Mouse (Mus musculus) lung, embryonic 16.5 days (tissue): Measurements from ENCODE around the gene Gpc2. TPM values are rescaled to one million over a fixed set of nuclear protein-coding genes. Genes with fewer than 3 reads are reported as not detected.

Experiments
- ATAC-seq: fragments of 200-750 bp; cut with Nextera tagmentation; 2 replicates; pipeline ENCODE4 v1.8.0; 2017; ENCODE audit warnings: low read depth, mild to moderate bottlenecking, moderate library complexity
- H3K27ac ChIP-seq: fragments of 300-500 bp; sonication (generic); 2 replicates; pipeline ENCODE4 v1.5.1; 2014; ENCODE audit warnings: mild to moderate bottlenecking, control low read depth, low read length
- H3K27me3 ChIP-seq: fragments of 300-500 bp; sonication (generic); 2 replicates; pipeline ENCODE4 v1.6.1; 2014; ENCODE audit warnings: low read depth, low read length, mixed read lengths; ENCODE audit not compliant: control insufficient read depth, insufficient read depth
- H3K36me3 ChIP-seq: fragments of 300-500 bp; sonication (generic); 2 replicates; pipeline ENCODE4 v1.6.1; 2014; ENCODE audit warnings: low read length; ENCODE audit not compliant: control insufficient read depth, insufficient read depth
- H3K4me1 ChIP-seq: fragments of 300-500 bp; sonication (generic); replicated peaks from 2 replicates; pipeline ENCODE4 v1.6.1; 2014; ENCODE audit warnings: low read length, mixed read lengths; ENCODE audit not compliant: control insufficient read depth, insufficient read depth
- H3K4me2 ChIP-seq: fragments of 300-500 bp; sonication (generic); 2 replicates; pipeline ENCODE4 v1.6.1; 2014; ENCODE audit warnings: low read depth, low read length, control low read depth
- H3K4me3 ChIP-seq: fragments of 300-500 bp; sonication (generic); 2 replicates; pipeline ENCODE4 v1.5.1; 2014; ENCODE audit warnings: mild to moderate bottlenecking, low read length, control low read depth
- H3K9ac ChIP-seq: fragments of 300-500 bp; sonication (generic); 2 replicates; pipeline ENCODE4 v1.6.1; 2014; ENCODE audit warnings: low read length, control low read depth
- H3K9me3 ChIP-seq: fragments of 300-500 bp; sonication (generic); 2 replicates; pipeline ENCODE4 v1.6.1; 2016; ENCODE audit warnings: low read length; ENCODE audit not compliant: control insufficient read depth
- WGBS: fragments of 180-500 bp; shearing (Covaris S2); extraction: QIAGEN DNeasy Blood & Tissue Kit; methylation state at CpG from one replicate; pipeline ENCODE4 v1.1.7; 2014; 5-methylcytosine and 5-hydroxymethylcytosine counted together
- polyA plus RNA-seq: library from polyadenylated mRNA; unstranded; fragments of >200 nt; fragmentation: Nextera tagmentation; extraction: Ambion mirVana; gene quantifications from 2 replicates; pipeline ENCODE4 v1.2.1, GENCODE M21; 2015

Gpc2 gene
- polyA plus RNA-seq, 1 experiment from 2014 or later: 16.7 TPM

GRCm38 (mm10) chr5:138264207-138264578, 15.6 kb downstream of the Gpc2 start:
- H3K4me2 ChIP-seq: peak overlapping the region; percentile 99
- H3K4me3 ChIP-seq: peak overlapping the region; percentile 94
- H3K27me3 ChIP-seq: no peaks in the 10 kb centered on the region
- ATAC-seq: peak; percentile 7; the same call in 1 of the 2 replicates
- no peaks in the 10 kb centered on the region for H3K9me3 ChIP-seq
- H3K36me3 ChIP-seq: peaks cover 23% of the 10 kb centered on the region
- 13% methylated on average over 6 of the region's 6 CpGs for WGBS
- peak overlapping the region; percentile 55; the same call in 1 of the 2 replicates for H3K27ac ChIP-seq
- peak overlapping the region; percentile 93 for H3K9ac ChIP-seq
- H3K4me1 ChIP-seq: peaks cover 18% of the 10 kb centered on the region

DNA sequence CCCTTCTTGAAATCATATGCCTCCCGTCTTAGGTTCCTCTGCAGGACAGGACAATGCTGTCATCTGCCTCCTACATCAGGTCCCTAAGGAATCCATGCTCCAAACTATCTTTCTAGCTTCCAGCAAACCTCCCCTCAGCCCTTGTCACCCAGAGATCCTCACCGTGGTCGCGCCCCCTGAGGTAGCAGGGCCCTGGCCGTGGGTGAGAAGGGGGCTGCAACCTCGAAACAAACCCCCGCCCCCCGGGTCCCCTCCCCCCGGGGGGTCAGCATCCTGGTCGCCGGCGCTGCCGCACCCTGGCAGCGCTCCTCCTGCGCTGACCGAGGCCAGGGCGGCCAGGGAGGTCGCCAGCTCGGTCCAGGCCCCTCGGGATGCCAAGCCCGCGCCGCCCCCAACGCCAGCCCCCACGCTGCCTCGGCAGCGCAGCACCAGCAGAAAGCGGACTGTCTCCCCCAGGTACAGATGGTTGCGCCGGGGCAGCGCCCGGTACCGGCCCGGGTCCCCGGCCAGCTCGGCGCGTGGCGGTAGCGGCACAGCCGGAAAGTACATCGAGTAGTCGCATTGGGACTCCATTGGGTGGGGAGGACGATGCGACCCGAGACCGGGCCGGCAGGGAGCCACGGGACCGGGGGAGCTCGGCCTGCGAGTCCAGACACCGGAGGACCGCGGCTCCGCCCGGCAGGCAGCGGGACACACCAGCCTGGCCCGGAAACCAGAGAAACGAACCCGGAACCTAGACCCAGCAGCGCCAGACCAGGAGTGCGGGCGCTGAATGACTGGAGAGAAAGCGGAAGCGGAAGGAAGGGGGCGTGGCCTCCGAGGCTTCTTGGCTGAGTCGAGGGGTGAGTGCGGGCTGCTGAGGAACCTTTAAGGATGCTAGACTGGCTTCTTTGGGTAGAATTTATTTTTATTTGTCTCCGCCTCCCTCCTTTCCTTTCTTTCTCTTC, 16.3 kb downstream of the Gpc2 start, which contains the start of gene BC037034:
Gene BC037034 (minus strand): TSS at position 774 of the 947 bp plus-strand sequence.
- WGBS: 1% methylated on average over 64 of the region's 71 CpGs
- peak within 1 kb of the TSS; percentile 93 for H3K9ac ChIP-seq
- H3K9me3 ChIP-seq: no peaks in the 10 kb centered on the region
- H3K36me3 ChIP-seq: peaks cover 23% of the 10 kb centered on the region
- peak; percentile 92 for ATAC-seq
- H3K4me3 ChIP-seq: peak within 1 kb of the TSS; percentile 94
- peak within 1 kb of the TSS; percentile 99 for H3K4me2 ChIP-seq
- H3K27ac ChIP-seq: peak within 1 kb of the TSS; percentile 63; the same call in 1 of the 2 replicates
- H3K4me1 ChIP-seq: peaks cover 18% of the 10 kb centered on the region
- no peaks in the 10 kb centered on the region for H3K27me3 ChIP-seq

DNA sequence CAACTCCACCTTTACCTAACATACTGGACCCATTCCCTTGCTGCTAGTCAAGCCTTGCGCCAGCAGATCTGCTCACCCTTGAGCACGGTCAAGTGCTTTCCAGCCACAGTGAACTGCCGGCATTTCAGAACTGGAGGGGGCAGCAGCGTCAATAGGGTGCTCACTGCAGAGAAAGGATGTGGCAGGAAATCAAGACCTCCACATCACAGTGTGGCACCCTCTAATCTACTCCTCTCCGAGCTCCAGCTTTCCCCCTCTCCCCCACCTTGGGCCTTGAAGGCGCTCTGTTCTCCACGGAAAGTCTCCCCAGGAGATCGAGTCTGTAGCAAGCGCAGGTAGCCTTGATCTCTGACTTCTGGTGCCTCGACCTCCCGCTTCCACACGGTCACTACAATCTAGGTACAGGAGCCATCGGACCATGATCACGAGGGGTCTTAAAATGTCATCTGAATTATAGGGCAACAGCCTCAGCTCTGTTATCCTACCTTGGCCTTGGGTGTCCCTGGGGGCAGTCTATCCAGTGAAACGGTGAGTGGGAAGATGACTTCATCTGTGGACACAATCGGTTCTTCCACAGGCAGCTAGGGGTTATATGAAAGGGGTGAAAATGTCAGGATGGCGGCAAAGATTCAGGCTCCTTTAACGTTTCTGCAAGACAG, 17.1 kb downstream of the Gpc2 start:
- Histone ChIP-seq H3K27ac (no peak overlapping the region), H3K4me2 (peak overlapping the region; percentile 99), H3K4me1 (peaks cover 18% of the 10 kb centered on the region), H3K36me3 (peaks cover 23% of the 10 kb centered on the region), H3K4me3 (peak overlapping the region; percentile 94), H3K27me3 (no peaks in the 10 kb centered on the region), H3K9me3 (no peaks in the 10 kb centered on the region), H3K9ac (peak overlapping the region; percentile 93)
- WGBS: 57% methylated on average over 18 of the region's 18 CpGs
- ATAC-seq: no peak

- Histone ChIP-seq H3K27me3 (no peaks in the 10 kb centered on the region), H3K36me3 (peaks cover 23% of the 10 kb centered on the region), H3K4me1 (peaks cover 18% of the 10 kb centered on the region), H3K9ac (peak overlapping the region; percentile 93; the same call in 1 of the 2 replicates), H3K4me2 (no peak overlapping the region), H3K4me3 (no peak overlapping the region), H3K9me3 (no peaks in the 10 kb centered on the region), H3K27ac (no peak overlapping the region)
- ATAC-seq: no peak
- 63% methylated on average over 4 of the region's 4 CpGs for WGBS
Observed at GRCm38 (mm10) chr5:138262001-138262400, 17.8 kb downstream of the Gpc2 start.

DNA sequence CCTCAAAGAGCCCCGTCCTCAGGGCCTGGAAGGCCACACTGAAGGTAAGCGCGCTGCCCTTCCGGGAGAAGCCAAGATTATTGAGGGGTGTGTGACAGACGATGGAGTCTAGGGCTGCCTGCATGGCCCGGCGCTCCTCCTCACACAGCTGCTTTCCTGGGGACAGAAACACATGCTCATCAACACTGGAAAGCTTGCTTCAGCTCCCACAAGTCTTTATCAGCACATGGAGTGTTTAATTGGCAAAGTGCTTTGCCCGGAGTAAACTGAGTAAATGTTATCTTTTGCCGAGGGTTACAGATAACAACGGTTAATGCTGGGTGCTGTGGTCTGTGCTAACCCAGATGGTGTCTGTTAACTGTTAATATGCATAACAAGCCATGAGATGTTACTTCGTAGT, 19.0 kb downstream of the Gpc2 start:
- Histone ChIP-seq H3K4me3 (no peak overlapping the region), H3K36me3 (peaks cover 22% of the 10 kb centered on the region), H3K9me3 (no peaks in the 10 kb centered on the region), H3K27me3 (no peaks in the 10 kb centered on the region), H3K4me1 (peaks cover 24% of the 10 kb centered on the region), H3K27ac (no peak overlapping the region), H3K9ac (no peak overlapping the region), H3K4me2 (no peak overlapping the region)
- ATAC-seq: no peak
- WGBS: 66% methylated on average over 11 of the region's 11 CpGs

DNA sequence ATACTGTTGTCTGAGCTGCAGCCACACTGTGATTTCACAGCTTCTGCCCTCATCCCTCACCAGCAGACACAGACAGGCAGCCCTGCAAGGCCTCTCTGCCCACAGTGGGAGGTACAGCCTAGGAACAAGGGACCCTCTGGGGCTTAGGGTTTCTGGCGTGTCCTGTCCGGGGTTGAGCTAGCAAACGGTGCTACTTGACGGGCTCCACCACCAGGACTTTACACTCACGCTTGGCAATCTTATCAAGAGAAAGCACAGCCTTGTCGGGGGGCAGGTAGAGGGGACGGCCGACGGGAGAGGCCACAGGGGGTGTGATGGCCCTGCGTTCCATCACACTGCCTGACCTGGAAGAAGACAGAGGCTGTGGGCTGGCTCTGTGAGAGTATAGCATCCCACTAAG, 19.8 kb downstream of the Gpc2 start:
- H3K27ac ChIP-seq: no peak overlapping the region
- peaks cover 18% of the 10 kb centered on the region for H3K36me3 ChIP-seq
- 74% methylated on average over 10 of the region's 10 CpGs for WGBS
- no peak overlapping the region for H3K9ac ChIP-seq
- ATAC-seq: no peak
- H3K4me1 ChIP-seq: peaks cover 24% of the 10 kb centered on the region
- no peak overlapping the region for H3K4me3 ChIP-seq
- H3K9me3 ChIP-seq: no peaks in the 10 kb centered on the region
- no peak overlapping the region for H3K4me2 ChIP-seq
- no peaks in the 10 kb centered on the region for H3K27me3 ChIP-seq

DNA sequence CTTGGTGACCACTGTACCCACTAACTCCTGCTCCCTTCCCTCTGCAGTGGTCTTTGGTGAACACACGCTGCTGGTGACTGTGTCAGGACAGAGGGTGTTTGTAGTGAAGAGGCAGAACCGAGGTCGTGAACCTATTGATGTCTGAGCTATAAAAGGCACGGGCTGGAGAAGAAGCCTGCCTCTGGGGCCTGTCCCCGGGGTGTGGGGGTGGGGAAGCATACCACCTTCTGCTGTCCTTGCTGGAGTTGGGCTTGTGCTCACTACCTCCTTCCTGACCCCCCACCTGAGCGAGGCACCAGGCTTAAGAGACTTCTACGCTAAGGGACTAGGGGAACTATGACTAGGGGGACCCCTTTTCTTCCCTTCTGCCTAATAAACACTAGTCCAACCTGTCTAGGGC, 20.8 kb downstream of the Gpc2 start:
- H3K27me3 ChIP-seq: no peaks in the 10 kb centered on the region
- no peak overlapping the region for H3K9ac ChIP-seq
- no peak overlapping the region for H3K4me2 ChIP-seq
- 76% methylated on average over 7 of the region's 7 CpGs for WGBS
- H3K9me3 ChIP-seq: no peaks in the 10 kb centered on the region
- no peak overlapping the region for H3K4me3 ChIP-seq
- H3K4me1 ChIP-seq: peaks cover 19% of the 10 kb centered on the region
- no peak overlapping the region for H3K27ac ChIP-seq
- no peak for ATAC-seq
- peaks cover 18% of the 10 kb centered on the region for H3K36me3 ChIP-seq

- H3K36me3 ChIP-seq: peaks cover 18% of the 10 kb centered on the region
- peaks cover 19% of the 10 kb centered on the region for H3K4me1 ChIP-seq
- H3K4me3 ChIP-seq: no peak overlapping the region
- no peak overlapping the region for H3K9ac ChIP-seq
- H3K9me3 ChIP-seq: no peaks in the 10 kb centered on the region
- no peak overlapping the region for H3K27ac ChIP-seq
- ATAC-seq: no peak
- H3K27me3 ChIP-seq: no peaks in the 10 kb centered on the region
- no peak overlapping the region for H3K4me2 ChIP-seq
- WGBS: 81% methylated on average over 6 of the region's 6 CpGs
Observed at GRCm38 (mm10) chr5:138258542-138258941, 21.3 kb downstream of the Gpc2 start.

DNA sequence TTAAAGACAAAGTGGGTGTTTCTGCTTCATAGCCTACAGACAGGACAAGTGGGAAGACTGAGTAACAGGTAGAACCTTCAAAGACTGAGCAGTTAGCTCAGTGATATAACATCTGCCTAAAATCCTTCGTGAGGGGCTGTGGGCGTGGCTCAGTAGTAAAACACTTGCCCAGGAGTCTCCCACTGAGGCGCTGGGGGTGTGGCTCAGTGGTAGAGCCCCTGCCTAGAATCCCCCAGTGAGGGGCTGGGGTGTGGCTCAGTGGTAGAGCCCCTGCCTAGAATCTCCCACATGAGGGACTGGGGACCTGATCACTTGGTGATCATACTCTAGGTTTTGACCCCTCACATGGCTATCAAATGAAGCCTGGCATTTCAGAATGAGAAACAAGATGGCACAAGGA, 21.7 kb downstream of the Gpc2 start:
- WGBS: 78% methylated on average over 3 of the region's 3 CpGs
- H3K27me3 ChIP-seq: no peaks in the 10 kb centered on the region
- ATAC-seq: no peak
- no peak overlapping the region for H3K4me3 ChIP-seq
- no peak overlapping the region for H3K9ac ChIP-seq
- peaks cover 16% of the 10 kb centered on the region for H3K4me1 ChIP-seq
- H3K27ac ChIP-seq: no peak overlapping the region
- H3K4me2 ChIP-seq: no peak overlapping the region
- H3K36me3 ChIP-seq: peaks cover 18% of the 10 kb centered on the region
- no peaks in the 10 kb centered on the region for H3K9me3 ChIP-seq
